Comparison of ENCODE assay signal across 8 mouse cellular contexts in the genomic region with DNA sequence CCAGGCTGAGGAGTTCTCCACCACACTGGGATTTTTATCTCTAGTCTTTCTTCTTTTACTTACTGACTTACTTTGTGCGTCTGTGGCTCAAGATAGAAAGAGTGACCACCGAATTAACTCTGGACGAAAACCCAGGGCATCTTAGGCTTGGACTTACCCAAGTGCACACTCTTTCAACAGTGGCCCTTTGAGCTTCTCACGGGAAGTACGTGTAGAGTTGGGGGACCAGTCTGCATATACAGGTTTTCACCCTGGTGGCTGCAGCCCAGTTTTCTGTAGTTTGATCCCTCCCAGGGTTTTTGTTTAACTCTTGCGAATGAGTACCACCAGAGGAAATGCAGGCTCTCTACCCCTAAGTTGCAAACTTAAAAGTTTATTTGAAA. TPM values are rescaled to one million over a fixed set of nuclear protein-coding genes. Genes with fewer than 3 reads are reported as not detected.
DNase-seq lines count a peak whose midpoint lies in the region; ATAC-seq and TF ChIP-seq lines count a peak whose summit lies in the region.

No protein-coding gene starts in this region.

- TF ChIP-seq EP300 in heart, postnatal 0 days (IDR thresholded peaks at IDR 0.05; ENCODE audit: low read depth): no peak

- H3K4me3 ChIP-seq in heart, postnatal 0 days (ENCODE audit: low read depth, low read length): peak overlapping the region; percentile 79
- peak overlapping the region; percentile 98 for H3K4me3 ChIP-seq in G1E (ENCODE audit: low read depth, low read length)

- peak overlapping the region; percentile 72 for H3K9ac ChIP-seq in heart, postnatal 0 days (replicated peaks; ENCODE audit: low read depth, low read length)

- intact Hi-C loops in heart, postnatal 14 days (cut with DNase I): loop anchor here (10.0 kb wide), 1 partner anchor 318 kb away; no protein-coding TSS in a partner anchor
- intact Hi-C loops in left cerebral cortex, postnatal 14 days (cut with DNase I): loop anchor here (5.0 kb wide), 1 partner anchor 41 kb away; no protein-coding TSS in a partner anchor

- H3K4me2 ChIP-seq in heart, postnatal 0 days (ENCODE audit: low read depth, low read length): peak overlapping the region; percentile 74

- WGBS in heart, postnatal 0 days: 8% methylated on average over 6 of the region's 6 CpGs

- no peak for TF ChIP-seq CTCF in heart, postnatal 0 days (IDR thresholded peaks at IDR 0.05; ENCODE audit: low read depth)
- no peak for TF ChIP-seq CTCF in G1E (IDR thresholded peaks at IDR 0.05; ENCODE audit: low read depth, low read length)

- H3K4me1 ChIP-seq in heart, postnatal 0 days (ENCODE audit: control insufficient read depth, insufficient read depth): no peaks in the 10 kb centered on the region
- H3K4me1 ChIP-seq in G1E (ENCODE audit: insufficient read depth, low read depth, low read length): peaks cover 8% of the 10 kb centered on the region

- no peaks in the 10 kb centered on the region for H3K36me3 ChIP-seq in heart, postnatal 0 days (replicated peaks; ENCODE audit: control insufficient read depth, insufficient read depth, low read length)
- peaks cover 18% of the 10 kb centered on the region for H3K36me3 ChIP-seq in G1E (replicated peaks)

- no peaks in the 10 kb centered on the region for H3K27me3 ChIP-seq in heart, postnatal 0 days (ENCODE audit: control insufficient read depth, insufficient read depth, low read length)
- no peaks in the 10 kb centered on the region for H3K27me3 ChIP-seq in G1E (ENCODE audit: insufficient read depth, low read length)

- DNase-seq in heart, postnatal 0 days (ENCODE audit: low spot score): peak; percentile 4
- no peak for DNase-seq in heart, postnatal 14 days
- DNase-seq in G1E (ENCODE audit: low spot score): peak; percentile 8
- DNase-seq in left cerebral cortex, postnatal 14 days (ENCODE audit: low spot score in 2 of 2): no peak
- no peak for DNase-seq in frontal cortex, postnatal 14 days (ENCODE audit: low spot score in 2 of 2)

- H3K9me3 ChIP-seq in heart, postnatal 0 days (replicated peaks; ENCODE audit: control insufficient read depth, low read length): no peaks in the 10 kb centered on the region
- no peaks in the 10 kb centered on the region for H3K9me3 ChIP-seq in G1E (replicated peaks)

- 0 out of 2 replicates have a peak, but pooled peaks have one; percentile 5 for ATAC-seq in heart, postnatal 0 days (ENCODE audit: insufficient read depth, low read depth)
- ATAC-seq in G1E (ENCODE audit: extremely low read depth, insufficient number of reproducible peaks, low FRiP score, poor library complexity, severe bottlenecking): peak; percentile 26; the same call in 1 of the 2 replicates
- ATAC-seq in granulocyte monocyte progenitor cell, adult 5-6 weeks (replicated peaks; ENCODE audit: poor library complexity, severe bottlenecking): peak; percentile 15; the same call in 1 of the 2 replicates
- 0 out of 2 replicates have a peak, but pooled peaks have one; percentile 17 for ATAC-seq in megakaryocyte progenitor cell, adult 5-6 weeks (replicated peaks; ENCODE audit: poor library complexity)
- ATAC-seq in erythroid progenitor cell, adult 5-6 weeks (replicated peaks; ENCODE audit: low FRiP score, poor library complexity, severe bottlenecking): no peak

- H3K27ac ChIP-seq in heart, postnatal 0 days (ENCODE audit: low read depth): peak overlapping the region; percentile 66

RNA-seq across cellular contexts. Expression of a gene that starts 0.5 kb away (rescaled TPM):
- total RNA-seq in heart, postnatal 0 days (2014; rRNA removed; ENCODE audit: low replicate concordance): 3.7 and 7.7 TPM in 2 replicates
- 7.7 and 7.9 TPM in 2 replicates for polyA plus RNA-seq in heart, postnatal 0 days (2015; fragmentation: Nextera tagmentation; extraction: Ambion mirVana)
- total RNA-seq in heart, postnatal 14 days (2021): 1 to 10 TPM; 5.7 to 6.1 TPM
- total RNA-seq in G1E (2014; fragmentation: Nextera tagmentation) (19.2 and 20.0 TPM in 2 replicates), G1E (2017) (10.5 and 10.7 TPM in 2 replicates)
- polyA plus RNA-seq in G1E (2012): 6.7 and 7.0 TPM in 2 replicates
- total RNA-seq in granulocyte monocyte progenitor cell, adult 5-6 weeks (2014; fragmentation: Nextera tagmentation): 16.5 and 16.7 TPM in 2 replicates
- 13.2 and 21.0 TPM in 2 replicates for total RNA-seq in granulocyte monocyte progenitor cell, adult 5-6 weeks (2017)
- 11.7 and 15.3 TPM in 2 replicates for total RNA-seq in megakaryocyte progenitor cell, adult 5-6 weeks (2015)
- 13.1 and 20.9 TPM in 2 replicates for total RNA-seq in megakaryocyte progenitor cell, adult 5-6 weeks (2017)
- total RNA-seq in erythroid progenitor cell, adult 5-6 weeks (2015; ENCODE audit: low replicate concordance): not detected in 2 replicates
- total RNA-seq in erythroid progenitor cell, adult 5-6 weeks (2017; ENCODE audit: low replicate concordance): 2.7 TPM in 1 of 2 replicates, not detected in the other
- total RNA-seq in left cerebral cortex, postnatal 14 days (2021): 10 to 100 TPM; 15.8 to 17.5 TPM

Comparison
In these comparisons a context has a peak if more than half of its experiments do, and no peak if none do; other contexts are left out.
1. DNase-seq: peak in heart, postnatal 0 days (single experiment) and G1E (single experiment); none in heart, postnatal 14 days (0 of 2), left cerebral cortex, postnatal 14 days (0 of 2) and frontal cortex, postnatal 14 days (0 of 2).